Mouse (Mus musculus) cortical plate, adult 2 months (tissue): ENCODE results near the gene 3100002H09Rik.

Source experiments
- CTCF ChIP-seq: fragments of 200-500 bp; IDR thresholded peaks from 2 replicates; pipeline ENCODE4 v1.5.1; 2011; ENCODE audit warnings: mild to moderate bottlenecking, control low read depth, low read length; ENCODE audit not compliant: insufficient read depth; ENCODE audit errors: extremely low read depth
- POLR2A ChIP-seq: fragments of 200-500 bp; IDR thresholded peaks from 2 replicates; pipeline ENCODE4 v1.6.1; 2011; ENCODE audit warnings: mild to moderate bottlenecking, low read length, control low read depth; ENCODE audit not compliant: insufficient read depth; ENCODE audit errors: extremely low read depth

DNA sequence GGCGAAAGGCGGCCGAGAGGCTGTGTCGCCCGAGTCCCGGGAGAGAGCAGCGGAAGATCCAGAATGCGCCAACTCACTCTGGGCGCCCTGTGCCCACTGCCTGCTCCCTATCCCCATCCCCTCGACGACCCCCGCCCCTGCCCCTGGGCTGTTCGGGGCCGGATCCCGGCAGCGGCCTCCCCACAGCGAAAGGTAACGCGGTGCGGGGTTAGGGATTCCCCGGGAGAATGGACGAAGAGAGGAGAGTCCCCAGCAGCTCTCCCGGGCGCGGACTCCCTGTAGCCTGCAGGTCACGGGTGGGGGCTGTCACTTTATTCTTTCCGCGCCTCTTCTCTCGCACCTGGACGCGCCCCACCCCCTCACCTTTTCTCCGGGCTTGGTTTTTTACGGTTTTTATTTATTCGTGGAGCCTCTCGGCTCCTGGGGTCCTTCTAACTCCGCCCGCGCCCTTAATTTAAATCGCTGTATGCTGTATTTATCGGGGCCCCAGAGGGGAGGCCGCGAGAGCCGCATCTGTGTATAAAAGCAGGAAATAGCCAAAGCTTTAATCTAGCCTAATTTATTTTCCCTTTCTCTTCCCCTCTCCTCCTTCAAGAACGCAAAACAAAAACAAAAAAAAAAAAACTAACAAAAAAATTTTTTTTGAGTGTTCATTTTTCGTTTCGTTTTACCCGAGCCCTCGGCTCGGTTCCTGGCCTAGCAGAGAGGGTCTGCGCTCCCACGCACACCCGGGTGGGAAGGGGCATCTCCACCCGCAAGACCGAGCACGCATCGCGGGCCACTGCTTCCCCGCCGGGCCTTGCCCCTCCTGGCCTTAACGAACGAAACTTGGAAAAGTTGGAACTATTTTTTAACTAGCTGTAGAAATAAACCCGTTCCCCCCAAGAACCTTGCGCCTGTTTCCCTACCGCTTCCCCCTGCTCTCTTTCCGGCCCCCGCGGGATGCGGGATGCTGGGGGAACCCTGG lies 48.9 kb upstream of the 3100002H09Rik start:
- no peak for TF ChIP-seq CTCF
- no peak for TF ChIP-seq POLR2A
